Mouse (Mus musculus) cortical plate, adult 2 months (tissue): ENCODE measurements around the gene BC048679. TPM values are rescaled to one million over a fixed set of nuclear protein-coding genes. Genes with fewer than 3 reads are reported as not detected.

Experiments used
- H3K27ac ChIP-seq: fragments of 200-500 bp; 2 replicates; pipeline ENCODE4 v1.5.1; 2012; ENCODE audit warnings: low read length, control low read depth, inconsistent platforms; ENCODE audit not compliant: insufficient read depth
- H3K4me1 ChIP-seq: fragments of 200-500 bp; 2 replicates; pipeline ENCODE4 v1.6.1; 2011; ENCODE audit warnings: low read length; ENCODE audit not compliant: control insufficient read depth, insufficient read depth
- H3K4me3 ChIP-seq: fragments of 200-500 bp; 2 replicates; pipeline ENCODE4 v1.5.1; 2011; ENCODE audit warnings: mild to moderate bottlenecking, low read length, control low read depth; ENCODE audit not compliant: insufficient read depth
- CTCF ChIP-seq: fragments of 200-500 bp; IDR thresholded peaks from 2 replicates; pipeline ENCODE4 v1.5.1; 2011; ENCODE audit warnings: mild to moderate bottlenecking, control low read depth, low read length; ENCODE audit not compliant: insufficient read depth; ENCODE audit errors: extremely low read depth
- POLR2A ChIP-seq: fragments of 200-500 bp; IDR thresholded peaks from 2 replicates; pipeline ENCODE4 v1.6.1; 2011; ENCODE audit warnings: mild to moderate bottlenecking, low read length, control low read depth; ENCODE audit not compliant: insufficient read depth; ENCODE audit errors: extremely low read depth
- polyA plus RNA-seq: library from polyadenylated mRNA; depleted of rRNA; stranded (reverse); fragments of >200 nt; gene quantifications from 2 replicates; pipeline ENCODE4 v1.2.3, GENCODE M21; 2012; rRNA removed

BC048679 gene
- not detected in 2 replicates for polyA plus RNA-seq

DNA sequence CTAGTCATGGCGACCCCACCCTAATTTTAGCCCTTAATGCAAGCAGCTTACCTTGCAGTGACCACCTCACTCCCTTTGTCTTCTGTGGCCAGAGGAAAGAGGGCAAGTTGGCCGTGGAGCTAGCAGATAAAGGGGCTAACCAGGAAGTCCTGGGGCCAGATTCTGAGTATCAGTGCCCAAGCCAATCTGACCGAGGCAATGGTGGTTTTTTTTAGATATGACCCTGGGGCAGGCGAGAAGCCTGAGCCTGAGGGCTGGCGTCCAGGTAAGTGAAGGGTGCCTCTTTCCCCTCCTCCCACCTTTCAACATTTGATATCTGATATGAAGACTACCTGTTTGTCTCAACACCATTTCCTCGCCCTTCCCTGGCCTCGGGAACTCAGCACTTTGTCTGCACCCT, at the start of gene BC048679:
Gene BC048679 (minus strand): TSS at position 101 of the 400 bp plus-strand sequence.
- H3K4me3 ChIP-seq, result no peak within 1 kb of the TSS
- H3K27ac ChIP-seq, result no peak within 1 kb of the TSS
- no peak for TF ChIP-seq POLR2A
- H3K4me1 ChIP-seq, result no peaks in the 10 kb centered on the region

- H3K4me3 ChIP-seq, result no peak overlapping the region
- 0 out of 2 replicates have a peak, but pooled peaks cover 2% of the 10 kb centered on the region for H3K4me1 ChIP-seq
- H3K27ac ChIP-seq, result no peak overlapping the region
- TF ChIP-seq POLR2A (no peak), CTCF (no peak)
Measured at GRCm38 (mm10) chr7:81542934-81543333, 44.9 kb upstream of the BC048679 start.

DNA sequence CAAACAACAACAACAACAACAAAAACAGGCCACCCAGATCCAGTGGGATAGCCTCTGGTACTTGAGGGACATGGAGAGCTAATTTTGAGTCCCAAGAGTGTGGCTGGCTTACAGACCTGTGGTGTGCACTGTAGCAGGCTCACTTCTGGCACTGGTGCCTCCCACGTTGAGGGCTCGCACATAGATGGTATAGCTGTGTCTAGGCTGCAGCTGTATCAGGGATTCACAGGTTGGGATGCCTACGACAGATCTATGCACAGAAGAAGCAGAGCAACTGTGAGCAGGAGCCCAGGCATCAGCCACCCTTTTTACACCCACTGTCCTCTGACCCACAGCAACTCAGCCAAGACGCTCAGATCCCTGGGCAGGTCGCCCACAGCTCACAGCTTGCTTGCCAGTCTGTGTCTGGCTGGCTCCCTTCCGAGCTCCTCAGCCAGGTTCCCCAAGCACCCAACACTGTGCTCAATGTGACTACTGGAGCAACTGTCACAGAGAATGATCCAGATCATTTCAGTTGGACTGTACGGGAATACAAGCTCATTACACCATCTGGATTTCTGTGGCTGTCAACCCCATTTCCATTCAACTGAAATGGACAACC, 43.9 kb upstream of the BC048679 start:
- 0 out of 2 replicates have a peak, but pooled peaks cover 2% of the 10 kb centered on the region for H3K4me1 ChIP-seq
- H3K27ac ChIP-seq, result no peak overlapping the region
- H3K4me3 ChIP-seq, result no peak overlapping the region
- TF ChIP-seq CTCF, result no peak
- TF ChIP-seq POLR2A, result no peak

GRCm38 (mm10) chr7:81540999-81541398, 42.9 kb upstream of the BC048679 start:
- no peak for TF ChIP-seq CTCF
- TF ChIP-seq POLR2A, result no peak
- peak overlapping the region; percentile 27; the same call in 1 of the 2 replicates for H3K27ac ChIP-seq
- H3K4me1 ChIP-seq, result 0 out of 2 replicates have a peak, but pooled peaks cover 2% of the 10 kb centered on the region
- no peak overlapping the region for H3K4me3 ChIP-seq

DNA sequence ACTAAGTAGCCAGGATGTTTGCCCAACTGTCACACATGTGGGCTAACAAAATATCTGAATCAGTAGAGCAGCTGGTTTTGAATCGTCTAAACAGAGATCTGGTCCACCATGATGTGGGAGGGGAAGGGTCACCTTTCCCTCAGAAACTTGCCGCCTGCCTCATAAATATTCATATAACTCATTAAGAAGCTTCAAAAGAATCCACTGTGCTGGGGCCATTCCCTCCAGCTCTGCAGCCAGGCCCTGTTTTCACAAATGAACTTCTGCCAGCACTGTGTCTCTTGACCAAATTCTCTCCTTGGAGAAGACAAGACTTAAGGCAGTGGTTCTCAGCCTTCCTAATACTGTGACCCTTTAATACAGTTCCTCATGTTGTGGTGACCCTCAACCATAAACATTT, 41.5 kb upstream of the BC048679 start:
- Histone ChIP-seq H3K4me3 (no peak overlapping the region), H3K27ac (no peak overlapping the region), H3K4me1 (0 out of 2 replicates have a peak, but pooled peaks cover 2% of the 10 kb centered on the region)
- TF ChIP-seq POLR2A (no peak), CTCF (no peak)

- H3K4me3 ChIP-seq, result no peak overlapping the region
- H3K4me1 ChIP-seq, result 0 out of 2 replicates have a peak, but pooled peaks cover 2% of the 10 kb centered on the region
- H3K27ac ChIP-seq, result no peak overlapping the region
- no peak for TF ChIP-seq CTCF
- no peak for TF ChIP-seq POLR2A
Measured at GRCm38 (mm10) chr7:81538070-81538675, 40.1 kb upstream of the BC048679 start.

DNA sequence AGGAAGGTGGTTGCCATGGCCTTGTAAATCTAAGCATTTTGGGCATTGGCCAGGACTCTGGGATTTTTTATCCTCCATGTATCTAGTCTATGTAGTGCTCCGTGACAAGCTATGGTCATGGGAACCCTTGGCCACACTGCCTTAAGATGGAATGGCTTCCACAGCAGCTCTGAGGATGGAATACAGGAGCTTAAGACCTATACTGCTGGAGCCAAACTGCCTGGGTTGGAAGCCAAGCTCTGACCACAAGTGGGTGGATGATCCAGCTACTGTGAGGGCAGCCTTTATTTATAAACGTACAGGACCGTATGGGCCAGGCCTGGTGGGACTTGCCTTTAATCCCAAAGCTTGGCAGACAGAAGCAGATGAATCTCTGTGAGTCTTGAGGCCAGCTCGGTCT, 38.4 kb upstream of the BC048679 start:
- TF ChIP-seq CTCF, result no peak
- no peak for TF ChIP-seq POLR2A
- Histone ChIP-seq H3K27ac (no peak overlapping the region), H3K4me3 (no peak overlapping the region), H3K4me1 (no peaks in the 10 kb centered on the region)

DNA sequence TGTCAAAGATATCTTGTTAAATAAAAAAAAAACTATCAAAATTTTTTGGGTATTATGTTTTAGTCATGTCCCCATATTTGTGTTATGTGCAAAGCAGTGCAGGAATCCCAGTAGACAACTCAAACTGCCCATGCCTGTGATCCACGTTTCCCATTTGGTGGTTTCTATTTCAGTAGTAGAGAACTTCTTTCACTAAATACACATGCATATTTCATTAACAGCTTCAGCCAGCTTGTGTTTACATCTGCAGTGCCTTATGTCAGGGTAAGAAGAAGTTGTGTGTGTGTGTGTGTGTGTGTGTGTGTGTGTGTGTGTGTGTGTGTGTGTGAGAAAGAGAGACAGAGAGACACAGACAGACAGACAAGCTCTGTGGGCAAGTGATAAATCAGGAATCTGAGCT, 33.4 kb upstream of the BC048679 start:
- TF ChIP-seq CTCF (no peak), POLR2A (no peak)
- Histone ChIP-seq H3K27ac (no peak overlapping the region), H3K4me3 (no peak overlapping the region), H3K4me1 (no peaks in the 10 kb centered on the region)

DNA sequence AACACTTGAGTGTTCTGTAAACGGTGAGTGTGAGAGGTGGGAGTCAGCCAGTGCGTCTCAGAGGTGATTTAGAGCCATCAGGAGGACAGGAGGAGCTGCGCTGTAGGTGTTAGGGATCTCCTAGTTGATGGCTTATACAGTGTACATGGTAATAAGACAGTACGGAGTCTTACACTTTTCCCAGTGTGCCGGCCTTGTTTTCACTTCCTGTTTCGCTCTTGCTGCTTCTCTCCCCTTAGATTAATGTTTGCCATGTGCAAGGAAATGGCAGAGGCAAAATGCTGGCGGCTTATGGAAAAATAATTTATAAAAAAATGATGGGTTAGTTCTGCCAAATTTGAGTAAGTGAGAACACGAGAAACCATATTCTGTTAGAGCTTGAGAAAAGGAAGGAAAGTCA, 30.8 kb upstream of the BC048679 start:
- Histone ChIP-seq H3K4me3 (no peak overlapping the region), H3K4me1 (peaks cover 2% of the 10 kb centered on the region; the same call in 1 of the 2 replicates), H3K27ac (no peak overlapping the region)
- no peak for TF ChIP-seq CTCF
- TF ChIP-seq POLR2A, result no peak

DNA sequence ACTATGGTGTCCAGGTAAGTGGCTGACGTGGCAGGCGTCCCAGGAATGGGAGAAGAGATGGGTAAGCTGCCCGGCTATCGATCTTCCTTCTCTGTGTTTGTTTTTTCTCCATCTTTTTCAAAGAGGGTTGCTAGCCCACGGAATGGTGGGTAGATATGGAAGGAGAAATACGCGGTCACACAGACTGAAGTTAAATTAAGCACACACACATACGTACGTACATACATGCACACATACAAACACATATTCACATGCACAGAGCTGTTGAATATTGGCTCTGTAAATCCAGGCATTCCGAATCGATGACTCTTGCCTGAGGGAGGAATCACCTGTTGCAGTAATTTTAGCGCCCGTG, 25.6 kb upstream of the BC048679 start:
- peaks cover 2% of the 10 kb centered on the region; the same call in 1 of the 2 replicates for H3K4me1 ChIP-seq
- H3K4me3 ChIP-seq, result peak overlapping the region; percentile 71
- H3K27ac ChIP-seq, result peak overlapping the region; percentile 37; the same call in 1 of the 2 replicates
- no peak for TF ChIP-seq CTCF
